Mouse (Mus musculus) kidney, postnatal 0 days (tissue): Measurements from ENCODE around the gene Top2a. TPM values are rescaled to one million over a fixed set of nuclear protein-coding genes. Genes with fewer than 3 reads are reported as not detected.

Source experiments
- ATAC-seq: fragments of 200-750 bp; cut with Nextera tagmentation; replicated peaks from 2 replicates; pipeline ENCODE4 v1.8.0; 2017; ENCODE audit warnings: low read depth, moderate number of reproducible peaks, moderate TSS enrichment, moderate library complexity; ENCODE audit not compliant: low FRiP score
- DNase-seq: peaks from one replicate; pipeline ENCODE4 v3.0.0-alpha.2; 2016; ENCODE audit warnings: low spot score
- H3K27ac ChIP-seq: fragments of 300-500 bp; sonication (generic); 2 replicates; pipeline ENCODE4 v1.5.1; 2014; ENCODE audit warnings: mild to moderate bottlenecking
- H3K27me3 ChIP-seq: fragments of 300-500 bp; sonication (generic); 2 replicates; pipeline ENCODE4 v1.6.1; 2014; ENCODE audit warnings: low read length, mixed read lengths; ENCODE audit not compliant: insufficient read depth
- H3K36me3 ChIP-seq: fragments of 300-500 bp; sonication (generic); 2 replicates; pipeline ENCODE4 v1.6.1; 2014; ENCODE audit warnings: low read length, mixed read lengths; ENCODE audit not compliant: insufficient read depth
- H3K4me1 ChIP-seq: fragments of 300-500 bp; sonication (generic); replicated peaks from 2 replicates; pipeline ENCODE4 v1.6.1; 2014; ENCODE audit warnings: antibody characterized with exemption, low read length, mixed read lengths; ENCODE audit not compliant: insufficient read depth
- H3K4me2 ChIP-seq: fragments of 300-500 bp; sonication (generic); 2 replicates; pipeline ENCODE4 v1.6.1; 2014; ENCODE audit warnings: mild to moderate bottlenecking, low read length, moderate library complexity, mixed read lengths
- H3K4me3 ChIP-seq: fragments of 300-500 bp; sonication (generic); replicated peaks from 2 replicates; pipeline ENCODE4 v1.5.1; 2014; ENCODE audit warnings: low read depth, low read length
- H3K9ac ChIP-seq: fragments of 300-500 bp; sonication (generic); 2 replicates; pipeline ENCODE4 v1.6.1; 2014; ENCODE audit warnings: low read depth, low read length
- H3K9me3 ChIP-seq: fragments of 300-500 bp; sonication (generic); replicated peaks from 2 replicates; pipeline ENCODE4 v1.6.1; 2016; ENCODE audit warnings: low read length, inconsistent platforms, mixed read lengths
- CTCF ChIP-seq: IDR thresholded peaks from 2 replicates; pipeline ENCODE4 v1.5.1; 2016; ENCODE audit warnings: antibody characterized with exemption, low read depth, mild to moderate bottlenecking, moderate library complexity
- WGBS: fragments of 180-500 bp; shearing (Covaris S2); extraction: QIAGEN DNeasy Blood & Tissue Kit; methylation state at CpG from one replicate; pipeline ENCODE4 v1.1.7; 2014; 5-methylcytosine and 5-hydroxymethylcytosine counted together
- polyA plus RNA-seq: library from polyadenylated mRNA; unstranded; fragments of >200 nt; fragmentation: Nextera tagmentation; extraction: Ambion mirVana; gene quantifications from 2 replicates; pipeline ENCODE4 v1.2.1, GENCODE M21; 2015

Top2a gene
- polyA plus RNA-seq, 1 experiment from 2014 or later, result 70.5 TPM

DNA sequence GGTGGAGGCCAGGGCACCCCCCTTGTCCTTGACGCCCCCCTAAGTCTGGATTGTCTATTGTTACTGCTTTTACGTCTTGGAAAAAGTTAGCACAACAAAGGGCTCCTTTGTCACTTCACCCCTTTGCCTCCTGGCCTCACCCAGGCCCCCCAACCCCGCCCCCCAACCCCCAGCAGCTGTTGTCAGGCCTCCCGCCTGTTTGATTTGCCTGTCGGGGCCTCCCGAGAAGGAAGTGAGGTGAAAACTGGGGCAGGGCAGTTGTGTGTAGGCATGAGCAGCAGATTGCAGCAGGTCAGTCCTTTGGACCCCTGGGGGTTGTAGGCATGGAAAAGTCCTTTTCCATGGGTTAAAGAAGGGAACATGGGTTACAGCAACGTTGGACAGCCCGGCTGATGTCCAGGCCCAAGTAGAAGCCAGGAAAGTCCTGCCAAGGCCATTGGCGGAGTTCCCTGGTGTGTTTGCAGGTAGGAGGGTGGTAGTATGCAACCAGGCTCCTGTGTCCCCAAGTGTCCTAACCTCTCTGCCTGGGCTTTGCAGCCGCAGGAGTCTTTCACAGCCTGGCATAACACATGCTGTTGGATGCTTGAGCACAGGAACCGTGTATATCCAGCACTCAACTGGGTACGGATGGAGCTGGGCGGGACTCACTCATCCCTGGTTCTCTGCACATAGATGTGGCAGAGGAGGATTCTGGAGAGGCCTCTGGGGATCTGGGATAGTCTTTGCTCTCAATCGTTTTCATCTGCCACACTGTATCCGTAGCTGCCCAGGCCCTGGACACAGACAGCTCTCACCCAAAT is 59.2 kb downstream of the Top2a start:
- Histone ChIP-seq H3K36me3 (peaks cover 18% of the 10 kb centered on the region; the same call in 1 of the 2 replicates), H3K9ac (peak overlapping the region; percentile 77; the same call in 1 of the 2 replicates), H3K4me3 (peak overlapping the region; percentile 80), H3K4me1 (peaks cover 68% of the 10 kb centered on the region), H3K27ac (peak overlapping the region; percentile 88), H3K4me2 (peak overlapping the region; percentile 100), H3K9me3 (no peaks in the 10 kb centered on the region), H3K27me3 (no peaks in the 10 kb centered on the region)
- ATAC-seq (no peak), DNase-seq (no peak)
- no peak for TF ChIP-seq CTCF
- WGBS, result 28% methylated on average over 15 of the region's 15 CpGs

DNA sequence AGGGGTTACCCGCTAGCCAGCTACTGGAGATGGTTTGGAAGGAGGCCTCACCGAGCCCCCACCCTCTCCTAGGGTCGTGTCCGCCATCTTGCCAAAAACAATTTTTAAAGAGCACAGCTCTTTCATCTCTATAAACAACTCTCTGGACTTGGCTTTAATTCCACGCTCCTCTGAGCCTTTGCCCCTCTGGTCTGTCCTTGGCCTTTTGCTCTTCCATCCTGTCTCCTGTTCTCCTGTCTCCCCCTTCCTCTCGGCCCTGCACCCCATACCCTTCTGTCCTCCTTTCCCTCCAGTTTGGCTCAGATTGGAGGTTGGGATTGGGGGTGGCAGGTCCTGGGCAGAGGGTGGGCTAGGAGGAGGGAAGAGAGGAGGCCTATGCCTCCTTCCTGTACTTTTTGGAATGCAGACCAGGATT is 59.8 kb downstream of the Top2a start:
- Histone ChIP-seq H3K4me3 (peak overlapping the region; percentile 80), H3K27ac (peak overlapping the region; percentile 88), H3K4me1 (peaks cover 69% of the 10 kb centered on the region), H3K9ac (peak overlapping the region; percentile 77; the same call in 1 of the 2 replicates), H3K27me3 (no peaks in the 10 kb centered on the region), H3K4me2 (peak overlapping the region; percentile 100), H3K36me3 (peaks cover 18% of the 10 kb centered on the region; the same call in 1 of the 2 replicates), H3K9me3 (no peaks in the 10 kb centered on the region)
- WGBS, result 23% methylated on average over 6 of the region's 6 CpGs
- no peak for TF ChIP-seq CTCF
- no peak for ATAC-seq
- DNase-seq, result no peak

DNA sequence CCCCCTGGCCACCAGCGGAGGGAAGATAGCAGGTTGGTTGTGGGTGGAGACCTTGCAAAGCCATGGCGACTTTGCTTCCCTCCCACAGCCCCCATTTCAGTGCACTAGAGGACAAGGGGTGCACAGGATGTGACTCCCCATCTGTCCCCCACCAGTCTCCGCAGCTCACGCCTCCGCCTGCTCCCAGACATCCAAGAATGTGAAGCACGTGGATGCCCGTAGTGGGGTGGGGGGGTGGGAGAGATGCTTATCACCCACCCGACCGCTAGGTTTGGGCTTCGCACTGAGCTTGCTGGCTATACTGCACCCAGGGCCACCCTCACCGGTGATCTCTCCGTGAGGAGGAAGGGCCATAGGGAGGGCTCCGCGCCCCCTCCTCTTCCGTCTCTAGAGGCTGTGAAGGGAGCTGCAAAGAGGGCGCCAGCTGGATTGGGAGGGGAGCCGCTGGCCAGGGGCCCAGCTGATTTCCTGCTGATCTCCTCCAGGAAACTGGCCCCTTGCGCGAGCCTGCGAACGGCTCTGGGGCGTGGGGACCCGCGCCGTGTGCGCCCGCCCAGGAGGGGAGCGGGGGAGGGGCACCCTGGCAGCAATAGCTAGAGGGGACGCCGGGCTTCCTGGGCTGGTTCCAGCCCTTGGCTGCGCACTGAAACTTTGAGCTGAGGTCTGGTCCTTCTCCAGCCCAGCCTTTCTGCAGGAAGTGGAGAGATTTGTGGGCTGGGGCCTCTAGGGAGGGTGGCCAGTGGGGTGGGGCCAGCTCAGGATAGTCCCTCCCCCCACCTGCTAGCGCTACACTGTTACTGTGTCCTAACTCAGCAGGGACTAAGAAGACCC is 60.6 kb downstream of the Top2a start:
- H3K36me3 ChIP-seq, result peaks cover 18% of the 10 kb centered on the region; the same call in 1 of the 2 replicates
- no peak for TF ChIP-seq CTCF
- peak; percentile 69 for ATAC-seq
- H3K27ac ChIP-seq, result peak overlapping the region; percentile 88
- H3K4me3 ChIP-seq, result peak overlapping the region; percentile 80
- peak overlapping the region; percentile 77 for H3K9ac ChIP-seq
- no peaks in the 10 kb centered on the region for H3K27me3 ChIP-seq
- H3K4me2 ChIP-seq, result peak overlapping the region; percentile 100
- H3K4me1 ChIP-seq, result peaks cover 71% of the 10 kb centered on the region
- no peaks in the 10 kb centered on the region for H3K9me3 ChIP-seq
- peak; percentile 96 for DNase-seq
- WGBS, result 2% methylated on average over 32 of the region's 32 CpGs

GRCm38 (mm10) chr11:98962421-98963095 is 61.4 kb downstream of the Top2a start:
- Histone ChIP-seq H3K27me3 (no peaks in the 10 kb centered on the region), H3K4me3 (peak overlapping the region; percentile 80), H3K9ac (peak overlapping the region; percentile 77), H3K4me1 (peaks cover 63% of the 10 kb centered on the region), H3K36me3 (peaks cover 10% of the 10 kb centered on the region; the same call in 1 of the 2 replicates), H3K9me3 (no peaks in the 10 kb centered on the region), H3K4me2 (peak overlapping the region; percentile 100), H3K27ac (peak overlapping the region; percentile 88)
- DNase-seq (no peak), ATAC-seq (no peak)
- 20% methylated on average over 12 of the region's 12 CpGs for WGBS
- TF ChIP-seq CTCF, result 0 out of 2 replicates have a peak, but pooled peaks have one; percentile 12

GRCm38 (mm10) chr11:98961766-98962165 is 62.2 kb downstream of the Top2a start:
- Histone ChIP-seq H3K9ac (peak overlapping the region; percentile 77; the same call in 1 of the 2 replicates), H3K4me1 (peaks cover 58% of the 10 kb centered on the region), H3K9me3 (no peaks in the 10 kb centered on the region), H3K27me3 (no peaks in the 10 kb centered on the region), H3K27ac (peak overlapping the region; percentile 89), H3K4me2 (peak overlapping the region; percentile 100), H3K4me3 (peak overlapping the region; percentile 80), H3K36me3 (peaks cover 2% of the 10 kb centered on the region; the same call in 1 of the 2 replicates)
- TF ChIP-seq CTCF, result no peak
- ATAC-seq (no peak), DNase-seq (no peak)
- 7% methylated on average over 8 of the region's 8 CpGs for WGBS
